In genomic region chr15:81155845-81156244, GRCm38 (mm10) we compare ENCODE assay signal across 10 mouse cellular contexts.
"Had no signal": no experiment of that assay in that cellular context is flagged by ENCODE, and none has a peak within 500 bp of the region (broad histone marks: within the 10 kb centered on the region; RNA-seq: fewer than 3 reads in every experiment).

No protein-coding gene starts in this region.

- H3K9ac ChIP-seq: kidney, embryonic 15.5 days; liver, embryonic 15.5 days; midbrain, embryonic 13.5 days had no signal

- H3K9me3 ChIP-seq: kidney, embryonic 15.5 days; limb, embryonic 10.5 days; liver, embryonic 15.5 days; midbrain, embryonic 13.5 days had no signal

- H3K27me3 ChIP-seq: kidney, embryonic 15.5 days; liver, embryonic 15.5 days; midbrain, embryonic 13.5 days had no signal

- H3K4me1 ChIP-seq: limb, embryonic 10.5 days; midbrain, embryonic 13.5 days had no signal

- DNase-seq: kidney, postnatal 25 days; lung, adult 2 months; lung, postnatal 36 days; right cerebral cortex, postnatal 14 days had no signal

- H3K4me3 ChIP-seq: kidney, embryonic 15.5 days; limb, embryonic 10.5 days; liver, embryonic 15.5 days; midbrain, embryonic 13.5 days had no signal

- H3K27ac ChIP-seq: limb, embryonic 10.5 days; liver, embryonic 15.5 days; midbrain, embryonic 13.5 days had no signal

- H3K4me2 ChIP-seq: kidney, embryonic 15.5 days; liver, embryonic 15.5 days; midbrain, embryonic 13.5 days had no signal

- H3K36me3 ChIP-seq: kidney, embryonic 15.5 days; liver, embryonic 15.5 days; midbrain, embryonic 13.5 days had no signal

- ATAC-seq: inflammation-experienced regulatory T-cells, adult 6 months; lung, postnatal 0 days; midbrain, embryonic 13.5 days had no signal
